Mouse (Mus musculus): ENCODE results near the gene Selenot. TPM values are rescaled to one million over a fixed set of nuclear protein-coding genes. Genes with fewer than 3 reads are reported as not detected.

The Selenot gene
- polyA plus RNA-seq, 1 experiment: 44.1 TPM

DNA sequence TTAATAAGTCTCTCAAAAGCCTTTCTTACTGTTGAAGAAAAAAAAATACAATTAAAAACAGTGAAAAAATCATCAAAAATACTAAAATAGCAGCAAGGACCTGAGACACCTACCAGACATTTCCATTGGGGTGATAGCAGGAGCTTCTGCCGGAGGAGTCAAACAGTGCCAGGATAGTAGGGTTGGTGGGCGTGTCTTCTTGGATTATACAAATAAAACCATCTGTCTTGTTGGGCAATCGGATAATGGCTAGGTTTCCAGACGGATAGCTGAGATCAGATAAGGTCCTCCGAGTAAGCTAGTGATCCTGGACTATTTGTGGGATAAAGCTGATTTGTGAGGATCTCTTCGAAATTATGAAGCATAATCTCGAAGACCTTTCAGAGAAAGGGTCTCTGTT is 44.6 kb downstream of the Selenot start:
- TF ChIP-seq GATA1 (IDR thresholded peaks at IDR 0.05; ENCODE audit: low read length): no peak

DNA sequence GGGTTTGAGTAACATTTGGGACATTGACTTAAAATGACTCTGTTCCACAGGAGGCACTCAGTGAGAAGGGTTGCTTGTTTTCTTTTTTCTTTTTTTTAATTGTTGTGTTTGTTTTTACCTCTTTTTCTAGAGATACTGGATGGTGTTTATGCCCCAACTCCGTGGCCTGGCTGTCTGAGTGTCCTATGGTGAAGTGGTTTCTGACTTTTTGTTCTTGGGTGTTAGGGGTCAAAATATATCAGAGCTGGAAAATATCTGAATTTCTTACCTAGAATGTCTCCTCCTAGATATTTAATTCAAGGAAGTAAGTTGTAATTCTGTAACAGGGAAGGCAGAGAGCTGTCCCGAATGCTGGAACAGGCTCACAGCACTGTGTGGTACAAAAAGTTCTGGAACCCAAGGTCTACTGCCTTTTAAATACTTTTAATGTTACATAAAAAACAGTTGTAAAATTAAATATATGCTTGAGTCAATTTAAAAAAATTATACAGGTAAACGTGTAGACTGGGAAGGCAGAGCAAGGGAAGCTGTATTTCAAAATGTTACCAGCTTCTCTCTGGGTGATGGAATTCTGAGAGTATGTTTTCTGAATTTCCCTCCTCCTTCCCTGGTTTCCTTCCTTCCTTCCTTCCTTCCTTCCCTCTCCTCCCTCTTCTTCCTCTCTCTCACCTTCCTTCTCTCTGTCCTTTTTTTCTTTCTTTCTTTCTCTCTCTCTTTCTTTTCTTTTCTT is 46.4 kb downstream of the Selenot start:
- TF ChIP-seq GATA1 (IDR thresholded peaks at IDR 0.05; ENCODE audit: low read length): no peak

DNA sequence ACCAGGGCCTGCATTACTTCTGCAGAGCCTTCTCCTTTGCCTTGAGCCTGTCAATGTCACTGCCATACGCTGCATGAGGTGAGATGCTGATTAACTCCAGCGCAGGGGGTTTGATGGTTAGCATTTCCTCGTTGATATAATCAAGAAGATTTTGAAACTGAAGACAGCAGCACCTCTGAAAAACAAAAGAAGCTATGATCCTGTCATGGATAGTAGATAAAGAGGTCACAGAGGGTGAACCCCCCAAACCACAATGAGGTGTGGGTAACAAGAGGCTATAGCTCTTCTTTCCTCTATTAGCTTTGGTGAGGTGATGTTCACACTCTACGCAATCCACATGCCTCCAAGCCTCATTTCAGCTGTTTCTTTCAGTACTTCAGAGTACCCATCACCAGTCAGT is 48.5 kb downstream of the Selenot start:
- no peak for TF ChIP-seq GATA1 (IDR thresholded peaks at IDR 0.05; ENCODE audit: low read length)

DNA sequence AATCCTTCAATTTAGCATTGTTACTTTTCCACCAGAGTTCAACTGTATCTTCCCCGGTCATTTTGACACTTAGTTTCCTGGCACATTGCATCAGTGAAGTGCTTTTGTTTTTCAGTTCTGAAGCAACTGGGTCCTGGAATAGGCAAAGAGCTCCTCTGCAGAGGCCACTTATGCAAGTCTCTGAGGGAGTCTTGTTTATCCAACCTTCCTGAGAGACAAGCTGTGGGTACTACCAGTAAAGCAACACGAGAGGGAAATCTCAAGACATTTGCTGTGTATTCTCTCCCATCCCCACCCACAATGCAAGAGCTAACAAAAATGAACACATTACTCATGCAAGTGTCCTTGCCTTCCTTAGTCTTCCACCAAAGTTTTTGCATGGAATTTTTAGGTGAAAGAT is 55.3 kb downstream of the Selenot start:
- TF ChIP-seq GATA1 (IDR thresholded peaks at IDR 0.05; ENCODE audit: low read length): no peak

DNA sequence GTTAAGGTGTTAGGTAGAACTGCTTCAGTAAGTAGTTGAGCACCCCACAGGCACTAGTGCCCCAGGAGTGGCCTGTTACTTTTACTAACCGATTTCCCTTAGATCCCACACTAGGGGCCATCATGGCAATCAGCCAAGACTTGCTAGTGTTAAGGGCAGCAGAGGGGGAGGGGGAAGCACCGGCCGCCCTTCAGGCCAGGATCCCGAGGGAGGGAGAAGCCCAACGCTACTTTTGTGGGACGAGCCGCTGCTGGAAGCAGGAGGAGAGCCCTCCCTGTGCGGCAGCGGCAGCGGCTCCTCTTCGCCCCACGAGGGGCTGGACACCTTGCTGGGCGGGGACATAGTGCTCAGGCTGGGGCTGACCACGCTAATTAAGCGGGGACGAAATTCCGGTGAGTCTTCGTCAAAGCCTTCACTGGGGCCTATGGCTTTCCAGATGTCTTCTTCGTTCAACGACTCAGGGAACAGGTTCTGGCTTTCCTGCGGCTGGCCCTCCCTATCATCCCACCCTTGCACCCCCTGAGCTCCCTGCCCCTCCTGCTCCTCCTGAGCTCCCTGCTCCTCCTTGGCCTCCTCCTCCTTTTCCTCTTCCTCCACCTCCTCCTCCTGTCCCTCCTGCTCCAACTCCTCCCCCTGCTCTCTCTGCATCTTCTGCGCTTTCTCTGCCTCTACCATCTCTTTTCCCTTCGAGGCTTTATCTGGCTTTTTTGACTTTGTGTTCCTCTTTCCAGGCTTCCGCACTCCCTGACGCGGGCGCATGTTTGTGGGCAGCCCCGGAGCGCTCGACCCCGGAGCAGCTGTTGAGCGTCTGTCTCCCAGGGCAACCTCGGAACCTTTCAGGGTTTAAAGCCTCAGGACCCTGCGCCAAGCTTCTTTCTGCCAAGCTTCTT is 60.2 kb downstream of the Selenot start, which contains the start of gene Erich6:
Erich6 (minus strand) TSS at position 802 of the 890 bp plus-strand sequence.
- TF ChIP-seq GATA1 (IDR thresholded peaks at IDR 0.05; ENCODE audit: low read length): no peak

Other genes with a start within 250 kb of the Selenot start
- 32.4 and 43.5 TPM in 2 replicates for gene Tsc22d2, start 161.9 kb upstream of the Selenot start, polyA plus RNA-seq (2012)
- gene Eif2a, start 50.8 kb upstream of the Selenot start, polyA plus RNA-seq (2012): 7.3 and 8.2 TPM in 2 replicates
- gene Serp1, start 50.7 kb upstream of the Selenot start, polyA plus RNA-seq (2012): 69.4 and 97.0 TPM in 2 replicates
- not detected in 2 replicates for gene Erich6, start 60.6 kb downstream of the Selenot start, polyA plus RNA-seq (2012)
- gene Siah2, start 115.8 kb downstream of the Selenot start, polyA plus RNA-seq (2012): 15.0 and 19.9 TPM in 2 replicates
- not detected in 2 replicates for gene Mindy4b-ps, start 245.7 kb downstream of the Selenot start, polyA plus RNA-seq (2012)